Mouse (Mus musculus): Measurements from ENCODE around the gene Dnah8.

- TF ChIP-seq CTCF (IDR thresholded peaks at IDR 0.05; ENCODE audit: borderline replicate concordance, insufficient read depth, low read depth, low read length) (no peak), POLR2A (IDR thresholded peaks at IDR 0.05; ENCODE audit: borderline replicate concordance, insufficient read depth, low read length) (no peak)
Measured at GRCm38 (mm10) chr17:30803668-30804067, 179.5 kb downstream of the Dnah8 start.
